Mouse (Mus musculus) neural tube, embryonic 15.5 days (tissue): ENCODE results near the gene Trpm1. TPM values are rescaled to one million over a fixed set of nuclear protein-coding genes. Genes with fewer than 3 reads are reported as not detected.

Experiments
- ATAC-seq: fragments of 200-750 bp; cut with Nextera tagmentation; 2 replicates; pipeline ENCODE4 v1.8.0; 2017; ENCODE audit warnings: mild to moderate bottlenecking, moderate TSS enrichment, moderate library complexity; ENCODE audit not compliant: low FRiP score
- H3K27ac ChIP-seq: fragments of 300-500 bp; sonication (generic); replicated peaks from 2 replicates; pipeline ENCODE4 v1.5.1; 2015; ENCODE audit warnings: mild to moderate bottlenecking, inconsistent platforms
- H3K27me3 ChIP-seq: fragments of 300-500 bp; sonication (generic); replicated peaks from 2 replicates; pipeline ENCODE4 v1.6.1; 2015; ENCODE audit warnings: inconsistent platforms
- H3K36me3 ChIP-seq: fragments of 300-500 bp; sonication (generic); 2 replicates; pipeline ENCODE4 v1.6.1; 2015; ENCODE audit warnings: inconsistent platforms
- H3K4me1 ChIP-seq: fragments of 300-500 bp; sonication (generic); 2 replicates; pipeline ENCODE4 v1.6.1; 2015; ENCODE audit warnings: inconsistent platforms
- H3K4me2 ChIP-seq: fragments of 300-500 bp; sonication (generic); 2 replicates; pipeline ENCODE4 v1.6.1; 2015; ENCODE audit warnings: inconsistent platforms, mild to moderate bottlenecking, moderate library complexity
- H3K4me3 ChIP-seq: fragments of 300-500 bp; sonication (generic); replicated peaks from 2 replicates; pipeline ENCODE4 v1.5.1; 2015; ENCODE audit warnings: mild to moderate bottlenecking, inconsistent platforms
- H3K9ac ChIP-seq: fragments of 300-500 bp; sonication (generic); replicated peaks from 2 replicates; pipeline ENCODE4 v1.6.1; 2015; ENCODE audit warnings: mild to moderate bottlenecking, inconsistent platforms
- H3K9me3 ChIP-seq: fragments of 300-500 bp; sonication (generic); replicated peaks from 2 replicates; pipeline ENCODE4 v1.6.1; 2016; ENCODE audit warnings: inconsistent platforms
- WGBS: fragments of 180-500 bp; shearing (Covaris S2); methylation state at CpG from one replicate; pipeline ENCODE4 v1.1.7; 2015; ENCODE audit warnings: mixed read lengths; 5-methylcytosine and 5-hydroxymethylcytosine counted together
- polyA plus RNA-seq: library from polyadenylated mRNA; unstranded; fragments of >200 nt; fragmentation: Nextera tagmentation; extraction: Ambion mirVana; gene quantifications from 2 replicates; pipeline ENCODE4 v1.2.1, GENCODE M21; 2015

Gene Trpm1
- polyA plus RNA-seq, 1 experiment from 2014 or later: 0.61 TPM

- ATAC-seq: no peak
- Histone ChIP-seq H3K9me3 (no peaks in the 10 kb centered on the region), H3K36me3 (no peaks in the 10 kb centered on the region), H3K9ac (no peak overlapping the region), H3K27ac (no peak overlapping the region), H3K4me2 (no peak overlapping the region), H3K4me1 (no peaks in the 10 kb centered on the region), H3K4me3 (no peak overlapping the region), H3K27me3 (no peaks in the 10 kb centered on the region)
- 94% methylated on average over 7 of the region's 7 CpGs for WGBS
These were observed 63.8 kb downstream of the Trpm1 start for GRCm38 (mm10) chr7:64217428-64217827.

DNA sequence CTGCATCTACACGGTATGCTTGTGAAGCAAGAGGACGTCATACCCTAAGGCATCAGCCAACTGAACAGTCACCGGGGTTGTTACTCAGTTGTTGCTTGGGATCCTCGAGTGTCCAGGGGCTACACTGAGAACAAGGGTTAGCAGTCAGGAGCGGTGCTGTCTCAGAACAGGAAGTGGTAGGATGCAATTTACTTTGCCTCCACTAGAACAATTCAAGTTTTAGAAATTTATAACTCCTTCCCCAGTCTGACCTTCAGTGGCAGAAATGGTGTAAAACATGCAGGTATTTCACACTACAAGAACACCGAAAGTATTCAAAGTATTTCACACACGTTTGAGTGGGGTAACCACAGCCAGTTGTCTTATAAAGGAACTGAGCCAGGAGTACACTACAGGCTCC, 66.1 kb downstream of the Trpm1 start:
- WGBS: 82% methylated on average over 7 of the region's 7 CpGs
- Histone ChIP-seq H3K36me3 (no peaks in the 10 kb centered on the region), H3K27ac (no peak overlapping the region), H3K9ac (no peak overlapping the region), H3K4me3 (no peak overlapping the region), H3K9me3 (no peaks in the 10 kb centered on the region), H3K4me2 (no peak overlapping the region), H3K4me1 (no peaks in the 10 kb centered on the region), H3K27me3 (no peaks in the 10 kb centered on the region)
- no peak for ATAC-seq

- WGBS: 93% methylated on average over 5 of the region's 5 CpGs
- H3K9ac ChIP-seq: no peak overlapping the region
- H3K9me3 ChIP-seq: no peaks in the 10 kb centered on the region
- no peak overlapping the region for H3K4me2 ChIP-seq
- H3K36me3 ChIP-seq: no peaks in the 10 kb centered on the region
- ATAC-seq: no peak
- no peak overlapping the region for H3K4me3 ChIP-seq
- no peaks in the 10 kb centered on the region for H3K4me1 ChIP-seq
- no peak overlapping the region for H3K27ac ChIP-seq
- no peaks in the 10 kb centered on the region for H3K27me3 ChIP-seq
These were observed 69.6 kb downstream of the Trpm1 start for GRCm38 (mm10) chr7:64223215-64223614.

GRCm38 (mm10) chr7:64226339-64227194, 72.9 kb downstream of the Trpm1 start:
- no peak overlapping the region for H3K27ac ChIP-seq
- H3K36me3 ChIP-seq: no peaks in the 10 kb centered on the region
- ATAC-seq: no peak
- H3K9ac ChIP-seq: no peak overlapping the region
- H3K4me3 ChIP-seq: no peak overlapping the region
- H3K4me2 ChIP-seq: no peak overlapping the region
- 63% methylated on average over 27 of the region's 27 CpGs for WGBS
- no peaks in the 10 kb centered on the region for H3K9me3 ChIP-seq
- no peaks in the 10 kb centered on the region for H3K27me3 ChIP-seq
- H3K4me1 ChIP-seq: no peaks in the 10 kb centered on the region

GRCm38 (mm10) chr7:64227586-64227985, 74.0 kb downstream of the Trpm1 start:
- Histone ChIP-seq H3K9me3 (no peaks in the 10 kb centered on the region), H3K4me2 (no peak overlapping the region), H3K27me3 (no peaks in the 10 kb centered on the region), H3K4me3 (no peak overlapping the region), H3K27ac (no peak overlapping the region), H3K4me1 (no peaks in the 10 kb centered on the region), H3K9ac (no peak overlapping the region), H3K36me3 (no peaks in the 10 kb centered on the region)
- 91% methylated on average over 5 of the region's 5 CpGs for WGBS
- ATAC-seq: no peak

DNA sequence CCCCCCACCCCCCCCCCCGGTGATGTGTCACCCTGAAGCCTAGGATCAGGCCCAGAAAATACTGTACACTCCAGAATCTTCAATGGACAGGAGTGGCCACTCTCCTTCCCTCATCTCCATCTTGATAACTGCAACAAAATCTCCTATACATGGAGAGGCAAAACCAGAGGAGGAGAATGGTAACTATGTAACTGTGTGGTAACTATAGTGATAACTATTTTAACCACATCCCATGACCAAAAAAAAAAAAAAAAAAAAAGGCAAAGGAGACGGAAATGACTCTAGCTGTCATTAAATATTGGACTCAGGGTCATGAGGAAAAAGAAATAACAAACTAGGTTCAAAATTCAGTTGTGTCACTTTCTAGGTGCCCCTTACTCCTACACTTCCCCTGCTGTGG, 74.7 kb downstream of the Trpm1 start:
- Histone ChIP-seq H3K4me2 (no peak overlapping the region), H3K27me3 (no peaks in the 10 kb centered on the region), H3K27ac (no peak overlapping the region), H3K4me3 (no peak overlapping the region), H3K36me3 (no peaks in the 10 kb centered on the region), H3K9ac (no peak overlapping the region), H3K9me3 (no peaks in the 10 kb centered on the region), H3K4me1 (no peaks in the 10 kb centered on the region)
- no peak for ATAC-seq
- 94% methylated on average over 2 of the region's 2 CpGs for WGBS

- Histone ChIP-seq H3K36me3 (no peaks in the 10 kb centered on the region), H3K4me3 (no peak overlapping the region), H3K4me2 (no peak overlapping the region), H3K27me3 (no peaks in the 10 kb centered on the region), H3K4me1 (no peaks in the 10 kb centered on the region), H3K27ac (no peak overlapping the region), H3K9me3 (no peaks in the 10 kb centered on the region), H3K9ac (no peak overlapping the region)
- ATAC-seq: no peak
- 93% methylated on average over 8 of the region's 8 CpGs for WGBS
These were observed 76.3 kb downstream of the Trpm1 start for GRCm38 (mm10) chr7:64229911-64230310.

DNA sequence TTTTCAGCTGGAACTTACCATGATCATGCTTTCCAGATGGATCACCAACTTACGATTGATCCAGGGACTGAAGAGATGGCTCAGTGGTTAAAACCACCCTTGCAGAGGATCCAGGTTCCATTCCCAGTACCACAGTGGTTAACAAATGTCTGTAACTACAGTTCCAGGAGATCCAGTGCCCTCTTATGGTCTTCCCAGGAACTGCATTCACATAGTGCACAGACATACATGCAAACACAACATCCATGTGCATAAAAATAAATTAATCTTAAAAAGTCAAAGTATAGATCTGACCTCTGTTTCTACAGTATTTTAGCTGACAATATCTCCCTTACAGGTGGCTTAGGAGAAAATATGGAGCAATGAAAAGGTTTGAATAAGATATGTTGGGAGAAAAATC, 77.4 kb downstream of the Trpm1 start:
- Histone ChIP-seq H3K27ac (no peak overlapping the region), H3K4me3 (no peak overlapping the region), H3K9ac (no peak overlapping the region), H3K27me3 (no peaks in the 10 kb centered on the region), H3K36me3 (no peaks in the 10 kb centered on the region), H3K9me3 (no peaks in the 10 kb centered on the region), H3K4me1 (no peaks in the 10 kb centered on the region), H3K4me2 (no peak overlapping the region)
- 100% methylated on average over 1 of the region's 1 CpGs for WGBS
- no peak for ATAC-seq

GRCm38 (mm10) chr7:64231996-64232395, 78.4 kb downstream of the Trpm1 start:
- no peak overlapping the region for H3K4me2 ChIP-seq
- no peaks in the 10 kb centered on the region for H3K27me3 ChIP-seq
- no peaks in the 10 kb centered on the region for H3K36me3 ChIP-seq
- no peak for ATAC-seq
- no peak overlapping the region for H3K27ac ChIP-seq
- no peak overlapping the region for H3K9ac ChIP-seq
- no peak overlapping the region for H3K4me3 ChIP-seq
- WGBS: 45% methylated on average over 2 of the region's 2 CpGs
- no peaks in the 10 kb centered on the region for H3K4me1 ChIP-seq
- no peaks in the 10 kb centered on the region for H3K9me3 ChIP-seq

GRCm38 (mm10) chr7:64234310-64234820, 80.7 kb downstream of the Trpm1 start:
- WGBS: 92% methylated on average over 5 of the region's 5 CpGs
- Histone ChIP-seq H3K9ac (no peak overlapping the region), H3K36me3 (no peaks in the 10 kb centered on the region), H3K4me1 (no peaks in the 10 kb centered on the region), H3K9me3 (no peaks in the 10 kb centered on the region), H3K27ac (no peak overlapping the region), H3K27me3 (no peaks in the 10 kb centered on the region), H3K4me3 (no peak overlapping the region), H3K4me2 (no peak overlapping the region)
- ATAC-seq: no peak

GRCm38 (mm10) chr7:64236521-64236920, 82.9 kb downstream of the Trpm1 start:
- Histone ChIP-seq H3K9ac (no peak overlapping the region), H3K9me3 (no peaks in the 10 kb centered on the region), H3K36me3 (no peaks in the 10 kb centered on the region), H3K4me3 (no peak overlapping the region), H3K4me2 (no peak overlapping the region), H3K27ac (no peak overlapping the region), H3K4me1 (no peaks in the 10 kb centered on the region; the same call in 1 of the 2 replicates), H3K27me3 (no peaks in the 10 kb centered on the region)
- no peak for ATAC-seq
- 61% methylated on average over 4 of the region's 4 CpGs for WGBS

- H3K36me3 ChIP-seq: no peaks in the 10 kb centered on the region
- ATAC-seq: no peak
- H3K4me3 ChIP-seq: no peak overlapping the region
- no peaks in the 10 kb centered on the region for H3K27me3 ChIP-seq
- no peak overlapping the region for H3K27ac ChIP-seq
- WGBS: 92% methylated on average over 8 of the region's 8 CpGs
- H3K4me1 ChIP-seq: no peaks in the 10 kb centered on the region; the same call in 1 of the 2 replicates
- H3K9me3 ChIP-seq: no peaks in the 10 kb centered on the region
- no peak overlapping the region for H3K4me2 ChIP-seq
- no peak overlapping the region for H3K9ac ChIP-seq
These were observed 84.1 kb downstream of the Trpm1 start for GRCm38 (mm10) chr7:64237747-64238146.
